Mouse (Mus musculus): ENCODE measurements at regions not wholly inside any gene's neighbourhood (a gene's known extent, or its start where the extent isn't known, plus 50 kb on each side); places are given as distances from the start of the nearest gene placed in this dataset.
"Not testable (repeated sequence)": the region's sequence is repeated elsewhere in the genome, so short reads cannot be mapped to it uniquely, and the experiment has no call there.

DNA sequence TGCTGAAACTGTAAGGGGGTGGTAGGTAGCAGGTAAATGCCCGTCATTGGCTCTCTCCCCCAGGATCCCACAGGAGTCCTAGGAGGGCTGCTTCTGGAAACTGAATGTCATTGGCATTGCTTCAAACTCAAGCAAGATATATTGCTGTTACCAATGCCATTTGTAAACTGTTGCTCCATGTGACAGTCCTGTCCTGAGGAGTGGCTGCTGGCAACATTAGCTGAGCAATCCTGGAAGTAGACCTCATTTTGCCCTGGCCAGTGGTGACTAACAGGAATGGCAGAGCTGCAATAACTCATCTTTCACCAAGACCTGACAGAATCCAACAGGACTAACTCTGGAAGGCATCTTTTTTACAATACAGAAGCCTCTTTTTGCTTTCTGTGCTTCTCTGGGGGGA is 143.2 kb downstream of the Gm815 start:
- no peak for DNase-seq (ENCODE audit: low read depth, low spot score)

DNA sequence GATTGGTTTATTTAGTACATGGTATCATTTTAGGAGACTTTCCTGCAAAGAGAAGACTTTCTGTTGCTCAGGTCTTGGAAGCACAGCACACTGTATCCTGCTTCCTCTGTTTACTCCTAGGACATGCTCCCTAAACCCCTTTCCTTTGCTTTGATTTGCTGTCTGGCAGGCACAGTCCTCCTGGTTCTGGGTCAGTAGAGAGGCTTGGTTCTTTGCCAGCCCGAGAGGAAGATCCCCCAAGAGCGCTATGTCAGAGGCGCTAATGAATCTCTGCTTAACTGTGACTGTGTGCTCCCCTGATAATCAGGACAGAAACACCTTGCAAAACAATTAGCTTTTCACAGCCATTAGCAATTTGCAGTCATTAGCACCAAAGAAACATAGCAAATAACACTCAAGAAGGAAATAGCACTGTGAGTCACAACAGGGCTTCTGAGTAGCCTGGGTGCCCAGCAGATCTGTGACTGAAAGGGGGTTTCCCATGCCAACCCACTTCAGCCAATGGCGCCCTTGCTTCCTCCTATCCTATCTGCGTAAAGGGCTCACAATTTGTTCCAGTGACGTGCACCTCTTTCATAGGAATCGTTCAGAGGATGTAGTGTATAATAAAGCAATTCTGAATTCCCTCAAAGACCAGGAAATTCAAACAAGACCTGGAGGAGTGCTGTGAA is 145.5 kb downstream of the Gm815 start:
- DNase-seq (ENCODE audit: low read depth, low spot score) = no peak

GRCm38 (mm10) chr19:27032621-27033020 is 146.9 kb downstream of the Gm815 start:
- no peak for DNase-seq (ENCODE audit: low read depth, low spot score)

DNA sequence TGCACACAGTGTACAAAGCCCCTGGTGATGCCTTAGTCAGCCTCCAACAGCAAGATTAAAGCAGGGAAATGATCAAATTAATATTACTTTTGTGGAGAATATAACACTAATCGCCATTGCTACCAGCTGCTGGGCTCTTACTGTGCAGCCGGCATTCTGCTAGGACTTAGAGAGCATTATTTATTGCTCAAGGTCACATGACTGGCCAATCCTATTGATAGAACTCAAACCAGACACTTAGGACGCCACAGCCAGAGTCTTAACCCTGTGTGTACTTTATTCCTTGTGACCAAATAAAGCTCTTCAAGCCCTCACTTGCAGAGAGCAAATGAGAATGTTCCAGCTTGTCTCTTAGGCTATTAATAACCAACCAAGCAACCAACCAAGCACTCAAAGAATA is 152.6 kb downstream of the Gm815 start:
- DNase-seq (ENCODE audit: low read depth, low spot score) = peak; percentile 7

DNA sequence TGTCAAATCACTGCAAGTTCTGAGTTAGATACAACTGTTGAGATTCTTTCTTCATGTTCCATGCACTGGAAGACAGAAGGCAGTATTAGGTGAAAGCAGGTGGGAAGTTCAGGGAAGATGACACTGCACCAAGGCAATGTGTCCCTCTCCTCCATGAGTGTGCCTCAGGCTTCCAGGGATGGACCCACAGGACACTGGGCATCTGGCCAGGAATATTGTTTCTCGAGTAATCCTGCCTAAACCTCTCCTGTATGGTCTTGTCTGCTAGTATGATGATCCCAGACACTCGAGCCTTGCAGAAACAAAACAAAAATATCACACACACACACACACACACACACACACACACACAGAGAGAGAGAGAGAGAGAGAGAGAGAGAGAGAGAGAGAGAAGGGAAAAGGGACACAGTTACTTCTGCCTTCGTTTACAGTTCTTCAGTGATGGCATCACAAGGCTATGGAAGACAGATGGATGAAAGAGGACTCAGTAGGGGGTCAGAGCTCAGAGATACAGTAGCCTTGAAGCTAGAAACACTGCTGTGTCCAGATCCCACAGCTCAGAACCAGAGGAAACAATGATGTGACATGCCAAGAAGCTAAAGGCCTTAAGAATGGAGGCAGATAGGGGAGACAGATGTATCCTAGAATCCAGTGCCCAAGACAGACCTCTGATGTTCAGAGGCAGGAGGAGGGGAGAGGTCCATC is 154.8 kb downstream of the Gm815 start:
- no peak for DNase-seq (ENCODE audit: low read depth, low spot score)

- DNase-seq (ENCODE audit: low read depth, low spot score) = no peak
These were observed 149.7 kb upstream of the Vldlr start for GRCm38 (mm10) chr19:27066449-27067181.

DNA sequence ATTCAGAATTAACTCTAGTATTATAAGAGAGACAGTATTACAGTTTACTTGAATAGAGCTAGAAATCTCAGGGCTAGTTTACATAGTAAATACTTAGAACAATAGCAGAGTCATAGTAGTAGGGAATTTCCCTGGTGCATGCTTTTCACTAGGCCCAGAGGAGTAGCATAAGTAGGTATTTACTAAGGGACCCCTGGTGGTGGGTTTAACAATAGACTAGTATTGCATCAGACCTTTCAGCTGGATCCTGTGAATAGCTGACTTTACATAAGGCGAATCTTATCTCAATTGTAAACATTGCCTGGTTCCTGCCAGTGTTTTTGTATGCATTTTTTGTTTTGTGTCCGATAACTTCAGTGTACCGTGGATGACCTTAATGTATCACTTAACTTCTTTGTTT is 143.0 kb upstream of the Vldlr start:
- DNase-seq (ENCODE audit: low read depth, low spot score) = no peak

- DNase-seq (ENCODE audit: low read depth, low spot score) = no peak
These were observed 141.3 kb upstream of the Vldlr start for GRCm38 (mm10) chr19:27075019-27075418.

- no peak for DNase-seq (ENCODE audit: low read depth, low spot score)
These were observed 139.3 kb upstream of the Vldlr start for GRCm38 (mm10) chr19:27076920-27077512.

GRCm38 (mm10) chr19:27087344-27087743 is 128.9 kb upstream of the Vldlr start:
- DNase-seq (ENCODE audit: low read depth, low spot score) = no peak

GRCm38 (mm10) chr19:27087833-27088232 is 128.5 kb upstream of the Vldlr start:
- DNase-seq (ENCODE audit: low read depth, low spot score) = no peak

DNA sequence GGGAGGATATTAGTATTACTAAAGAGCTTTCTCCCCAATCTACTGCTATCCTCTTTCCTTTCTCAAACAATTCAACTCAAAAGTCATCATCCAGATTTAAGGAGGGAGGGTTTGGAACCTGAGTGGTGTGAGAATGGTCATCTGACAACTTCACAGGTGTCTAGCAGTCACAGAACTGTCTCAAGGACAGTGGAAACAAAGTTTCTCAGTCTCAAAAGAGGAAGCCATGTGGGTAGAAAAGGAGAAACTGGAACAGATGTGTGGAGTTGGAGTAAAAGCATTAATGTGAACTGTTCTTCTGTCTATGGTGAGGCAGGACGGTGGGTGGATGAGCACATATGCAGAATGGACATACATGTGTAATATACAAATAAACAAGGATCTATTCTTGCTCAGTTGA is 127.2 kb upstream of the Vldlr start:
- no peak for DNase-seq (ENCODE audit: low read depth, low spot score)

DNA sequence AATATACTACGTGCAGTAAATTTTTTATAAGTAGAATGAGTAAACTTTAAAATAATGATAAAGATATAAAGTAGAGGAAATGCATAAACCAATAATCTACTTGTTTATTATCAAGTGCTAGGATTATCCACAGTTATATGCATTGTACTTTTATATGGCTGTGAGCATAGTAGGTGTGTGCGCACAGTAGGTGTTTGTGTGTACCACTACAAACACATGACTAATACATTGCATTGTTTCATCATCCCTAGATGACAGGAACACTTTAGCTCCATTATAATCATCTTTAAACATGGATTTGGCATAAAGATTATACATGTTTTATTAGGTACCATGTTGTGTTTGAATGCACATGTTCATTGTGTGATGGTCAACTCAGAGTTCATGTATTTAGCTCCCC is 124.7 kb upstream of the Vldlr start:
- DNase-seq (ENCODE audit: low read depth, low spot score) = no peak

GRCm38 (mm10) chr19:27094777-27095478 is 121.4 kb upstream of the Vldlr start:
- DNase-seq (ENCODE audit: low read depth, low spot score) = no peak

- no peak for DNase-seq (ENCODE audit: low read depth, low spot score)
These were observed 116.4 kb upstream of the Vldlr start for GRCm38 (mm10) chr19:27099921-27100320.

- no peak for DNase-seq (ENCODE audit: low read depth, low spot score)
These were observed 105.8 kb upstream of the Vldlr start for GRCm38 (mm10) chr19:27110437-27110836.

DNA sequence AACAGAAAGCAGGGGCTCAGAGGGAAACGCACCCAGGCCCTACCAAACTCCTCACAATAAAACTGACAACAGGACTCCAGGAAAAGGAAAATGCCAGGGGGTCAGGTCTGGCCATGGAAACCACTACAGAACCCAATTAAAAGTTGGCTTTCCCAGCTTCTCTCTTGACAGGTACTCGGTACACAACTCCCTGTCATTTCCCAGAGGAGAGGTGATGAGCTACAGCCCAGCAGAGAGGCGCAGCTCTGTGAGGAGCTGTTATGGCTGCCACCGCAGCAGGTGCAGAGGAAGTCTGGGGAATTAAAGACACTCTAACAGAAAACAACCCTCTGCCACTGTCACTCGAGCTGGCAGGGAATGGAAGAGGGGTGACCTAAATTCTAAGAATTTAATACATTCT is 95.4 kb upstream of the Vldlr start:
- no peak for DNase-seq (ENCODE audit: low read depth, low spot score)

DNA sequence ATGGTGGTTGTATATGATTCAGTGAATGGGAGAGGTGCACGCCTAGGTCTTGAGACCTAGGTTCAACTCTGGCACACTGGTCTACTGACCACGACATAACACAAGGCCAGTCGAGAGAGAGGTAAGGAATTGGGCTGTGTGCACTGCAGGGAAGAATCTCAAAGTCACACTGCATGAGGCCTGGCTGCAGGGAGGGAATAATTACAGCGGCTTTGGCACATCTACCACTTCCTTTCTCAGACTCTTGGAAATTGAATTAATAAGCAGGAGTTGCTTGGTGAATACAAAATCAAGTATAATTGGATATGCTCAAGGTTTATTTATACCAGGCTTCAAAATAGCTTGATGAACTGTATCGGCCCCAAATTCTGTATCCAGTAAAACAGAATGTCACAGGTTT is 93.9 kb upstream of the Vldlr start:
- no peak for DNase-seq (ENCODE audit: low read depth, low spot score)

- no peak for DNase-seq (ENCODE audit: low read depth, low spot score)
These were observed 93.0 kb upstream of the Vldlr start for GRCm38 (mm10) chr19:27123334-27123733.

DNA sequence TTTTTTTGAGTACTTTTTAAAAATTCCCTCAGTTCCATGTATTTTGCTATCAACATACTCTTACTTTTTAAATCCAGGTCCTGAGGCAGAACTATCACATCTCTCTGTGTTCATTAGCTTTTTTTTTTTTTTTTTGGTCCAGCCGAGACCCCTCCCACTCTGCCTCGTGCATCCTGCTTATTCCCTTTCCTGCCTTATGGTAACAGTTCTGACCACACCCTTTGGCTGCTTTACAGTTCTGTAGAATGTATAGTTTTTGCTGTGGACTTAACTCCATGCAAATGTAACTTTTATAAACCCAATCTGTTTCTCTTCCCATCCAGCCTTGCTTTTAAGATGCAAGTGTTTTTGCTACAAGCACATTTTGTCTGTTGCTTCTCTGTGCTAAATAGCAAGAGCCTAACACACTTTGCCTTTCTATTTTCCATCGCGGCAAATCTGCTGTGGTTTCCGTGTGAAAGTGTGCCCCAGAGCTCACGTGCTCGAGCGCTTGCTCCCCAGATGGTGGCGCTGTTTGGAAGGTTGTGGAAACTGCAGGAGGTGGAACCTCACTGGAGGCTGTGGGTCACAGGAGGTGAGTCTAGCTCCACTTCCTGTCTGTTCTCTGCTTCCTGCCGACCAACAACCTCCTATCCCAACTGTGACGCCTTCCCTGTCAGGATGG is 92.3 kb upstream of the Vldlr start:
- peak; percentile 9 for DNase-seq (ENCODE audit: low read depth, low spot score)

- DNase-seq (ENCODE audit: low read depth, low spot score) = not testable (repeated sequence)
These were observed 87.8 kb upstream of the Vldlr start for GRCm38 (mm10) chr19:27128501-27128900.

Measured in embryo, embryonic 11.5 days (tissue).